Mouse (Mus musculus): ENCODE results near the gene Galm. TPM values are rescaled to one million over a fixed set of nuclear protein-coding genes. Genes with fewer than 3 reads are reported as not detected.
"Not testable (repeated sequence)": the region's sequence is repeated elsewhere in the genome, so short reads cannot be mapped to it uniquely, and the experiment has no call there.

Galm gene
- total and polyA plus RNA-seq, 3 experiments, result 0.15 TPM; not detected in 2

DNA sequence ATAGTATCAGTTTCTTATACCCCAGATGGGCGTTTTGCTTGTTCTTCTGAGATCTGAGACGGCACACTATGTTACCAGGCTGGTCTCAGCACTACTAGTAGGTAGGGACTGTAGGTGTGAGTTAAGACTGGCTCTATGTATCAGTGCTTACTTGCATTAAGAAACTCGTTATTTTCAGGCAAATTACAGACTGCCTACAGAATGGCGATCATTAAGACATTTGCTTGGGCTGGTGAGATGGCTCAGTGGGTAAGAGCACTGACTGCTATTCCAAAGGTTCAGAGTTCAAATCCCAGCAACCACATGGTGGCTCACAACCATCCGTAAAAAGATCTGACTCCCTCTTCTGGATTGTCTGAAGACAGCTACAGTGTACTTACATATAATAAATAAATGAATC, 97.9 kb downstream of the Galm start:
- not testable (repeated sequence) for H3K27me3 ChIP-seq (ENCODE audit: control insufficient read depth in 1 of 2, insufficient read depth in 2 of 2, low read length in 2 of 2); H3K79me2 ChIP-seq (ENCODE audit: control insufficient read depth, insufficient read depth, low read length, poor library complexity); H3K9me3 ChIP-seq (replicated peaks; ENCODE audit: insufficient read depth, low read length)
- Histone ChIP-seq H3K9ac (ENCODE audit: control insufficient read depth, low read depth, low read length, poor library complexity, severe bottlenecking) (peak overlapping the region; percentile 89), H3K4me1 (ENCODE audit: control insufficient read depth in 1 of 2, insufficient read depth in 2 of 2, low read length in 2 of 2) (peaks cover 9 to 19% of the 10 kb centered on the region in 2 experiments), H3K36me3 (ENCODE audit: control insufficient read depth in 1 of 2, insufficient read depth in 2 of 2, low read length in 2 of 2) (peaks cover 0 to 24% of the 10 kb centered on the region in 2 experiments; a peak in 2 of 4 replicates), H3K27ac (ENCODE audit: control insufficient read depth, low read depth, low read length) (peak overlapping the region; percentile 97), H3K4me3 (ENCODE audit: control insufficient read depth in 1 of 2, insufficient read depth in 1 of 2, low read depth in 2 of 2, low read length in 2 of 2) (peak overlapping the region; percentile 78 to 80)
- DNase-seq (ENCODE audit: low read depth, low spot score), result peak; percentile 59
- peak; percentile 94 for TF ChIP-seq TBP (IDR thresholded peaks at IDR 0.05; ENCODE audit: low read depth, low read length)

DNA sequence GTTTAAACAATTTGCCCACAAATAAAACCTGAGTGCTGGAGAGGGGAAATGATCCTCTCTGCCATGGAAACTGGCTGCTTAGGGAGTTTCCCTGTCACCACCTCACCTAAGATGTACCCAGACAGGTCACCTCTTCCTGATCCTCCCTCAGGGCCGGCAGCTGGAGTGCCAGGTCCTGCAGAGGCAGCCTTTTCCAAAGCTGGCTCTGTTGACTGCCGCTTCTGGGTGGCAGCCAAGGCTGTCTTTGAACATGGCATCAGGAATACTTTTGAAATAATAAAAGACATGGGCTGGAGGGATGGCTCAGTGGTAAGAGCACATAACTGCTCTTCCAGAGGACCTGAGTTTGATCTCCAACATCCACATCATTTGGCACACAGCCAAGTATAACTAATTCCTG, 102.1 kb downstream of the Galm start:
- Histone ChIP-seq H3K36me3 (ENCODE audit: control insufficient read depth in 1 of 2, insufficient read depth in 2 of 2, low read length in 2 of 2) (peaks cover 0 to 26% of the 10 kb centered on the region in 2 experiments; a peak in 2 of 4 replicates), H3K27ac (ENCODE audit: control insufficient read depth, low read depth, low read length) (no peak overlapping the region), H3K4me1 (ENCODE audit: control insufficient read depth in 1 of 2, insufficient read depth in 2 of 2, low read length in 2 of 2) (peaks cover 12 to 18% of the 10 kb centered on the region in 2 experiments), H3K79me2 (ENCODE audit: control insufficient read depth, insufficient read depth, low read length, poor library complexity) (no peaks in the 10 kb centered on the region), H3K27me3 (ENCODE audit: control insufficient read depth in 1 of 2, insufficient read depth in 2 of 2, low read length in 2 of 2) (no peaks in the 10 kb centered on the region), H3K9ac (ENCODE audit: control insufficient read depth, low read depth, low read length, poor library complexity, severe bottlenecking) (no peak overlapping the region), H3K9me3 (replicated peaks; ENCODE audit: insufficient read depth, low read length) (no peaks in the 10 kb centered on the region), H3K4me3 (ENCODE audit: control insufficient read depth in 1 of 2, insufficient read depth in 1 of 2, low read depth in 2 of 2, low read length in 2 of 2) (no peak overlapping the region)
- TF ChIP-seq MAX (IDR thresholded peaks at IDR 0.05; ENCODE audit: low read length) (no peak), ELF1 (IDR thresholded peaks at IDR 0.05; ENCODE audit: low read depth, low read length) (no peak), TBP (IDR thresholded peaks at IDR 0.05; ENCODE audit: low read depth, low read length) (no peak), POLR2AphosphoS2 (IDR thresholded peaks at IDR 0.05; ENCODE audit: low read length) (no peak), JUND (IDR thresholded peaks at IDR 0.05; ENCODE audit: low read depth, low read length) (no peak), CHD1 (IDR thresholded peaks at IDR 0.05; ENCODE audit: low read depth, low read length) (no peak), RAD21 (IDR thresholded peaks at IDR 0.05; ENCODE audit: low read depth, low read length) (no peak), KAT2A (conservative IDR thresholded peaks at IDR 0.05; ENCODE audit: low read depth, low read length) (no peak), EP300 (IDR thresholded peaks at IDR 0.05; ENCODE audit: low read depth in 1 of 2, low read length in 2 of 2) (no peak), SMC3 (IDR thresholded peaks at IDR 0.05; ENCODE audit: low read depth, low read length) (no peak), ZC3H11A (IDR thresholded peaks at IDR 0.05; ENCODE audit: low read depth, low read length) (no peak), GABPA (IDR thresholded peaks at IDR 0.05; ENCODE audit: low read depth, low read length) (no peak), USF1 (IDR thresholded peaks at IDR 0.05; ENCODE audit: low read depth, low read length) (no peak), MEF2A (IDR thresholded peaks at IDR 0.05; ENCODE audit: extremely low read depth, insufficient replicate concordance, low read depth, low read length, poor library complexity, severe bottlenecking) (no peak), SIN3A (IDR thresholded peaks at IDR 0.05; ENCODE audit: low read length) (no peak)
- DNase-seq (ENCODE audit: low read depth, low spot score), result no peak

DNA sequence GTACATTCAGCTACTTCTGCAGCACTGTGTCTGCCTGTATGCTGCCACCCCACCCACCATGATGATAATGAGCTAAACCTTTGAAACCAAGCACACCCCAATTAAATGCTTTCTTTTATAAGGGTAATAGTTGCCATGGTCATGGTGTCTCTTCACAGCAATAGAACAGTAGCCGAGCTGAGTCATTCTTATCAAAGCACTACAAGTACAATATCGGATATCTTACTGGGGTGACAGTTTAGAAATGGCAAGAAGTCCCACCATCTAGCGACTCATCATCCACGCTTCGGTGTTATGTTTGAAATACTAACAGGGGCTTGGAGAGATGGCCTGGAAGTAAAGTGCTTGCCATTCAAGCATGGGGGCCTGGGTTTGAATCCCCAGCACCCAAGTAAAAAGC, 106.6 kb downstream of the Galm start:
- no peaks in the 10 kb centered on the region for H3K9me3 ChIP-seq (replicated peaks; ENCODE audit: insufficient read depth, low read length)
- no peak overlapping the region; a peak in 1 of 4 replicates for H3K4me3 ChIP-seq (ENCODE audit: control insufficient read depth in 1 of 2, insufficient read depth in 1 of 2, low read depth in 2 of 2, low read length in 2 of 2)
- H3K36me3 ChIP-seq (ENCODE audit: control insufficient read depth in 1 of 2, insufficient read depth in 2 of 2, low read length in 2 of 2), result peaks cover 0 to 28% of the 10 kb centered on the region in 2 experiments; a peak in 2 of 4 replicates
- H3K9ac ChIP-seq (ENCODE audit: control insufficient read depth, low read depth, low read length, poor library complexity, severe bottlenecking), result peak overlapping the region; percentile 12
- peak overlapping the region; percentile 77 for H3K27ac ChIP-seq (ENCODE audit: control insufficient read depth, low read depth, low read length)
- H3K79me2 ChIP-seq (ENCODE audit: control insufficient read depth, insufficient read depth, low read length, poor library complexity), result no peaks in the 10 kb centered on the region
- DNase-seq (ENCODE audit: low read depth, low spot score), result peak; percentile 78
- H3K27me3 ChIP-seq (ENCODE audit: control insufficient read depth in 1 of 2, insufficient read depth in 2 of 2, low read length in 2 of 2), result no peaks in the 10 kb centered on the region
- TF ChIP-seq MYB (IDR thresholded peaks at IDR 0.05; ENCODE audit: low read depth, low read length) (no peak), KAT2A (conservative IDR thresholded peaks at IDR 0.05; ENCODE audit: low read depth, low read length) (no peak), JUND (IDR thresholded peaks at IDR 0.05; ENCODE audit: low read depth, low read length) (no peak), EP300 (IDR thresholded peaks at IDR 0.05; ENCODE audit: low read depth in 1 of 2, low read length in 2 of 2) (peak; percentile 65), GATA1 (IDR thresholded peaks at IDR 0.05; ENCODE audit: low read depth, low read length) (peak; percentile 60), USF1 (IDR thresholded peaks at IDR 0.05; ENCODE audit: low read depth, low read length) (no peak), E2F4 (IDR thresholded peaks at IDR 0.05; ENCODE audit: borderline replicate concordance, low read depth, low read length) (no peak), ZMIZ1 (IDR thresholded peaks at IDR 0.05; ENCODE audit: low read depth, low read length) (no peak), POLR2AphosphoS2 (IDR thresholded peaks at IDR 0.05; ENCODE audit: low read length) (no peak), SIN3A (IDR thresholded peaks at IDR 0.05; ENCODE audit: low read length) (peak; percentile 31; the same call in 1 of the 2 replicates), CHD2 (IDR thresholded peaks at IDR 0.05; ENCODE audit: low read length) (no peak), TBP (IDR thresholded peaks at IDR 0.05; ENCODE audit: low read depth, low read length) (0 out of 2 replicates have a peak, but pooled peaks have one; percentile 38), ZNF384 (IDR thresholded peaks at IDR 0.05; ENCODE audit: low read depth, low read length) (no peak), MAFK (IDR thresholded peaks at IDR 0.05; ENCODE audit: borderline replicate concordance, low read depth, low read length) (no peak), TAL1 (IDR thresholded peaks at IDR 0.05; ENCODE audit: low read length) (no peak)
- H3K4me1 ChIP-seq (ENCODE audit: control insufficient read depth in 1 of 2, insufficient read depth in 2 of 2, low read length in 2 of 2), result peaks cover 15 to 28% of the 10 kb centered on the region in 2 experiments

Measured in MEL (cell line).